Mouse (Mus musculus): ENCODE results near the gene Hoxd9. TPM values are rescaled to one million over a fixed set of nuclear protein-coding genes. Genes with fewer than 3 reads are reported as not detected.

The Hoxd9 gene
- polyA plus RNA-seq, 1 experiment from 2014 or later = 0.15 TPM

- no peak overlapping the region for H3K9ac ChIP-seq
- H3K27me3 ChIP-seq = peaks cover 97% of the 10 kb centered on the region
- no peak overlapping the region for H3K4me3 ChIP-seq
- no peak overlapping the region for H3K4me2 ChIP-seq
- H3K27ac ChIP-seq = no peak overlapping the region
- no peaks in the 10 kb centered on the region for H3K36me3 ChIP-seq
- H3K4me1 ChIP-seq (replicated peaks) = peaks cover 9% of the 10 kb centered on the region
- WGBS = 3% methylated on average over 31 of the region's 31 CpGs
- H3K9me3 ChIP-seq (replicated peaks) = no peaks in the 10 kb centered on the region
- ATAC-seq (replicated peaks; ENCODE audit: insufficient number of reproducible peaks, insufficient read depth, low FRiP score, low read depth) = no peak
Observed at GRCm38 (mm10) chr2:74687698-74688555, 9.6 kb upstream of the Hoxd9 start.

- ATAC-seq (replicated peaks; ENCODE audit: insufficient number of reproducible peaks, insufficient read depth, low FRiP score, low read depth) = no peak
- WGBS = 5% methylated on average over 12 of the region's 12 CpGs
- Histone ChIP-seq H3K27me3 (peaks cover 97% of the 10 kb centered on the region), H3K9me3 (replicated peaks) (no peaks in the 10 kb centered on the region), H3K27ac (no peak overlapping the region), H3K4me3 (no peak overlapping the region), H3K4me1 (replicated peaks) (peaks cover 5% of the 10 kb centered on the region), H3K36me3 (no peaks in the 10 kb centered on the region), H3K9ac (no peak overlapping the region), H3K4me2 (no peak overlapping the region)
Observed at GRCm38 (mm10) chr2:74688795-74689573, 8.5 kb upstream of the Hoxd9 start.

GRCm38 (mm10) chr2:74689574-74690337, 7.8 kb upstream of the Hoxd9 start:
- Histone ChIP-seq H3K4me2 (no peak overlapping the region), H3K27ac (no peak overlapping the region), H3K4me3 (no peak overlapping the region), H3K36me3 (no peaks in the 10 kb centered on the region), H3K9me3 (replicated peaks) (no peaks in the 10 kb centered on the region), H3K27me3 (peaks cover 97% of the 10 kb centered on the region), H3K4me1 (replicated peaks) (peaks cover 5% of the 10 kb centered on the region), H3K9ac (no peak overlapping the region)
- ATAC-seq (replicated peaks; ENCODE audit: insufficient number of reproducible peaks, insufficient read depth, low FRiP score, low read depth) = no peak
- 4% methylated on average over 24 of the region's 24 CpGs for WGBS

GRCm38 (mm10) chr2:74690338-74690716, 7.2 kb upstream of the Hoxd9 start:
- H3K9ac ChIP-seq = no peak overlapping the region
- no peak for ATAC-seq (replicated peaks; ENCODE audit: insufficient number of reproducible peaks, insufficient read depth, low FRiP score, low read depth)
- H3K4me2 ChIP-seq = no peak overlapping the region
- 12% methylated on average over 8 of the region's 8 CpGs for WGBS
- no peaks in the 10 kb centered on the region for H3K9me3 ChIP-seq (replicated peaks)
- H3K27ac ChIP-seq = no peak overlapping the region
- peaks cover 97% of the 10 kb centered on the region for H3K27me3 ChIP-seq
- H3K36me3 ChIP-seq = no peaks in the 10 kb centered on the region
- peaks cover 5% of the 10 kb centered on the region for H3K4me1 ChIP-seq (replicated peaks)
- no peak overlapping the region for H3K4me3 ChIP-seq

GRCm38 (mm10) chr2:74691022-74691951, 6.2 kb upstream of the Hoxd9 start, which contains the start of gene Hoxd10:
Hoxd10 (plus strand) TSS chr2:74691924.
- ATAC-seq (replicated peaks; ENCODE audit: insufficient number of reproducible peaks, insufficient read depth, low FRiP score, low read depth) = no peak; the same call in 1 of the 2 replicates
- H3K27me3 ChIP-seq = peaks cover 98% of the 10 kb centered on the region
- H3K4me3 ChIP-seq = peak within 1 kb of the TSS; percentile 31
- peak within 1 kb of the TSS; percentile 36; the same call in 1 of the 2 replicates for H3K4me2 ChIP-seq
- no peak within 1 kb of the TSS for H3K9ac ChIP-seq
- H3K4me1 ChIP-seq (replicated peaks) = peaks cover 5% of the 10 kb centered on the region
- H3K27ac ChIP-seq = no peak within 1 kb of the TSS
- no peaks in the 10 kb centered on the region for H3K36me3 ChIP-seq
- no peaks in the 10 kb centered on the region for H3K9me3 ChIP-seq (replicated peaks)
- 1% methylated on average over 56 of the region's 56 CpGs for WGBS

GRCm38 (mm10) chr2:74691995-74692807, 5.3 kb upstream of the Hoxd9 start:
- WGBS = 6% methylated on average over 35 of the region's 35 CpGs
- H3K9ac ChIP-seq = no peak overlapping the region
- H3K27ac ChIP-seq = no peak overlapping the region
- 0 out of 2 replicates have a peak overlapping the region, but pooled peaks have one; percentile 31 for H3K4me3 ChIP-seq
- peaks cover 98% of the 10 kb centered on the region for H3K27me3 ChIP-seq
- no peak overlapping the region for H3K4me2 ChIP-seq
- ATAC-seq (replicated peaks; ENCODE audit: insufficient number of reproducible peaks, insufficient read depth, low FRiP score, low read depth) = no peak
- peaks cover 5% of the 10 kb centered on the region for H3K4me1 ChIP-seq (replicated peaks)
- no peaks in the 10 kb centered on the region for H3K9me3 ChIP-seq (replicated peaks)
- no peaks in the 10 kb centered on the region for H3K36me3 ChIP-seq

GRCm38 (mm10) chr2:74692808-74693431, 4.6 kb upstream of the Hoxd9 start:
- Histone ChIP-seq H3K9me3 (replicated peaks) (no peaks in the 10 kb centered on the region), H3K4me2 (no peak overlapping the region), H3K4me1 (replicated peaks) (peaks cover 11% of the 10 kb centered on the region), H3K36me3 (no peaks in the 10 kb centered on the region), H3K27me3 (peaks cover 98% of the 10 kb centered on the region), H3K4me3 (no peak overlapping the region), H3K27ac (no peak overlapping the region), H3K9ac (no peak overlapping the region)
- WGBS = 3% methylated on average over 20 of the region's 20 CpGs
- ATAC-seq (replicated peaks; ENCODE audit: insufficient number of reproducible peaks, insufficient read depth, low FRiP score, low read depth) = no peak

GRCm38 (mm10) chr2:74693432-74693827, 4.1 kb upstream of the Hoxd9 start:
- H3K4me2 ChIP-seq = no peak overlapping the region
- H3K4me1 ChIP-seq (replicated peaks) = peaks cover 16% of the 10 kb centered on the region
- no peak for ATAC-seq (replicated peaks; ENCODE audit: insufficient number of reproducible peaks, insufficient read depth, low FRiP score, low read depth)
- no peak overlapping the region for H3K27ac ChIP-seq
- no peaks in the 10 kb centered on the region for H3K36me3 ChIP-seq
- H3K4me3 ChIP-seq = no peak overlapping the region
- no peak overlapping the region for H3K9ac ChIP-seq
- no peaks in the 10 kb centered on the region for H3K9me3 ChIP-seq (replicated peaks)
- peaks cover 98% of the 10 kb centered on the region for H3K27me3 ChIP-seq
- 9% methylated on average over 4 of the region's 4 CpGs for WGBS

- Histone ChIP-seq H3K9ac (no peak overlapping the region), H3K4me1 (replicated peaks) (peaks cover 20% of the 10 kb centered on the region), H3K4me3 (no peak overlapping the region), H3K9me3 (replicated peaks) (no peaks in the 10 kb centered on the region), H3K27me3 (peaks cover 98% of the 10 kb centered on the region), H3K27ac (no peak overlapping the region), H3K36me3 (no peaks in the 10 kb centered on the region), H3K4me2 (no peak overlapping the region)
- no peak for ATAC-seq (replicated peaks; ENCODE audit: insufficient number of reproducible peaks, insufficient read depth, low FRiP score, low read depth)
- WGBS = 6% methylated on average over 16 of the region's 16 CpGs
Observed at GRCm38 (mm10) chr2:74694066-74694465, 3.5 kb upstream of the Hoxd9 start.

Data from heart, embryonic 15.5 days (tissue).